Mouse (Mus musculus): ENCODE results near the gene Osbpl6.

DNA sequence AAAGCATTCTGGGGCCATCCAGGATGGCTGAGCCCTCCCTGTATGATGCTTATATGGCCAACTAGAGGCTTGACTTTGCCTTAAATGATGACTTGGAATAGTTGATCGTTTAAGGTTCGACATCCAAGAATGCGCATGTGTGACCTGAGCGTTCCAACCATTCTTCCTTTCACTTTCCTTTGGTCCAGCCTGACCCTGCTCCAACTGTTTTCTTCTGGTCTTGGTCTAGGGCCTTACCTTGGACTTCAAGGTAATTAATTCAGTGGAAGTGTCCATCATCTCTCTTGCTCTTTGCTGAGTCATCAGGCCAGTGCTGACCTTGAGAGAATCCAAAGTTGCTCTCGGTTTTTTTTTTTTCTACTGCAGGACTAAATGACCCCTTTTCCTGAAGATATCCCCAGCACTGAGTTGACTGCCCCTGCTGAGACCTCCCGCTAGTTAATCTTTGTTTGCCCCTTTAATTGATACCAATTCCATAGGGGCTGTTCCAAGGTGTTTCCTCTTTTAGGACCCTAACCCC is 43.6 kb downstream of the Osbpl6 start:
- no peak for TF ChIP-seq GATA1 (IDR thresholded peaks at IDR 0.05; ENCODE audit: borderline replicate concordance, low read length)
- no peak for TF ChIP-seq CTCF (IDR thresholded peaks at IDR 0.05; ENCODE audit: low read depth, low read length)
- no peak for TF ChIP-seq GATA2 (IDR thresholded peaks at IDR 0.05; ENCODE audit: borderline replicate concordance, low read depth, low read length)
